9 mouse cellular contexts compared by ENCODE assay signal in the genomic region with DNA sequence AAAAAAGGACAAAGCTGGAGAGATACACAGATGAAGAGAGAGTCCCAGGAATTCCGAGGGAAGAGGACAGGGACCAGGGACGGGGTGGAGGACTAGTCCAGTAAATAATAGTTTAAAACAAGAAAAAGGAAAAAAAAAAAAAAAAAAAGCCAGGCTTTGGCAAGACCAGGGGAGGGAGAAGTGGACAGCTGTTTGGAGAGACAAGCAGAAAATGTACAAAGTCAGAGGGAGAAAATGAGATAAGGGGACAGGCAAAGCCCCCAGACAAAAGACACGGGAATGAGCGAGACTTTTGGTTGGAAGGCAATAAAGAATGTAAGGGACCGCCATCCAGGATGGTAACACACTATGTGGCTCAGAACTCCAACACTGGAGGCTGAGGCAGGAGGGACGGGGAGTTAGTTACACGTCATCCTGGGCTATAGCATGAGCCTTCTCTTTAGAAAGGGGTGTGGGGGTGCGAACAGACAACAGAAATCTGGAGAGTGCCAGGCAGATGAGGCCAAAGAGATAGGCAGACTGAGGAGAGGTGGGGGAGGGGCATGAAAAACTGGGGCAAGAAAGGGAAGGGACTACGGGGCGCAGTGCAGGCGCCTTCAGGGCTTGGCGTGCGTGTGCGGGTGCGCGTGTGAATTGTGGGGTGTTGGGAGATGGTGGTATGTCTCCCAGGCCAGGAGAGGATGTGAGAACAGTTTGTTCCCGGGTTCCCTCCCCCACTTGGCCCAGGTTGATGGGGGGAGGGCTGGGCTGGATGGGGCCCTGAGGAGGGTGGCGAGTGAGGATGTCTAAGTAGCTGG. TPM values are rescaled to one million over a fixed set of nuclear protein-coding genes. Genes with fewer than 3 reads are reported as not detected.
A peak's percentile ranks its signal among the peaks of the same experiment; 100 is the strongest.
DNase-seq lines count a peak whose midpoint lies in the region; ATAC-seq and TF ChIP-seq lines count a peak whose summit lies in the region.
"Had no signal": no experiment of that assay in that cellular context is flagged by ENCODE, and none has a peak within 500 bp of the region (broad histone marks: within the 10 kb centered on the region; RNA-seq: fewer than 3 reads in every experiment).

No protein-coding gene starts in this region.

- 5% methylated on average over 18 of the region's 18 CpGs for WGBS in limb, embryonic 13.5 days
- 4% methylated on average over 18 of the region's 18 CpGs for WGBS in midbrain, embryonic 15.5 days
- WGBS in thymus, adult 2 months = 10% methylated on average over 18 of the region's 18 CpGs

- TF ChIP-seq POLR2A in thymus, adult 2 months (IDR thresholded peaks at IDR 0.05; ENCODE audit: control insufficient read depth, extremely low read depth, insufficient read depth, low read length, poor library complexity) = no peak

- TF ChIP-seq CTCF in thymus, adult 2 months (IDR thresholded peaks at IDR 0.05; ENCODE audit: borderline replicate concordance, control insufficient read depth, extremely low read depth, insufficient read depth, low read length, poor library complexity) = no peak

- H3K9ac ChIP-seq in limb, embryonic 13.5 days = peak overlapping the region; percentile 52; the same call in 1 of the 2 replicates
- peak overlapping the region; percentile 15; the same call in 1 of the 2 replicates for H3K9ac ChIP-seq in midbrain, embryonic 15.5 days

- no peaks in the 10 kb centered on the region for H3K9me3 ChIP-seq in limb, embryonic 13.5 days
- no peaks in the 10 kb centered on the region for H3K9me3 ChIP-seq in midbrain, embryonic 15.5 days

- peak overlapping the region; percentile 94 for H3K27ac ChIP-seq in limb, embryonic 13.5 days
- peak overlapping the region; percentile 92 for H3K27ac ChIP-seq in midbrain, embryonic 15.5 days
- H3K27ac ChIP-seq in thymus, adult 2 months (ENCODE audit: control insufficient read depth, insufficient read depth, low read length) = no peak overlapping the region

- no peaks in the 10 kb centered on the region for H3K27me3 ChIP-seq in limb, embryonic 13.5 days
- H3K27me3 ChIP-seq in midbrain, embryonic 15.5 days (replicated peaks) = no peaks in the 10 kb centered on the region
- H3K27me3 ChIP-seq in thymus, adult 2 months (ENCODE audit: control insufficient read depth, insufficient read depth, low read length) = no peaks in the 10 kb centered on the region

- peak overlapping the region; percentile 61 for H3K4me2 ChIP-seq in limb, embryonic 13.5 days (replicated peaks)
- peak overlapping the region; percentile 43 for H3K4me2 ChIP-seq in midbrain, embryonic 15.5 days

- DNase-seq in frontal cortex, postnatal 25 days (ENCODE audit: low spot score in 2 of 2) = no peak
- DNase-seq in R1 (ENCODE audit: low read depth, low spot score) = peak; percentile 56
- peak; percentile 64 for DNase-seq in gastrocnemius, postnatal 14 days
- DNase-seq in thymus, adult 2 months = peak; percentile 44
- no peak for DNase-seq in urinary bladder, postnatal 10 days (ENCODE audit: low spot score)

- peaks cover 81% of the 10 kb centered on the region for H3K4me1 ChIP-seq in limb, embryonic 13.5 days
- H3K4me1 ChIP-seq in midbrain, embryonic 15.5 days = peaks cover 80% of the 10 kb centered on the region
- H3K4me1 ChIP-seq in thymus, adult 2 months (replicated peaks; ENCODE audit: control insufficient read depth, insufficient read depth, low read length) = peaks cover 47% of the 10 kb centered on the region

- peak; percentile 38 for ATAC-seq in frontal cortex, adult (ENCODE audit: low TSS enrichment)
- peak; percentile 12; the same call in 1 of the 2 replicates for ATAC-seq in limb, embryonic 13.5 days (ENCODE audit: low FRiP score, low read depth)
- peak; percentile 5 for ATAC-seq in midbrain, embryonic 15.5 days (replicated peaks)

- H3K36me3 ChIP-seq in limb, embryonic 13.5 days = peaks cover 21% of the 10 kb centered on the region
- H3K36me3 ChIP-seq in midbrain, embryonic 15.5 days (replicated peaks) = 0 out of 2 replicates have a peak, but pooled peaks cover 4% of the 10 kb centered on the region
- no peaks in the 10 kb centered on the region for H3K36me3 ChIP-seq in thymus, adult 2 months (ENCODE audit: control insufficient read depth, insufficient read depth, low read length)

- peak overlapping the region; percentile 33 for H3K4me3 ChIP-seq in limb, embryonic 13.5 days
- no peak overlapping the region for H3K4me3 ChIP-seq in midbrain, embryonic 15.5 days
- no peak overlapping the region for H3K4me3 ChIP-seq in thymus, adult 2 months (ENCODE audit: control insufficient read depth, insufficient read depth, low read length)

- intact Hi-C loops in gastrocnemius, postnatal 14 days (cut with DNase I; ENCODE audit: low total_unique reads) = no loop called here

RNA-seq across cellular contexts. Expression of gene Dpf1, which starts 14.6 kb away (rescaled TPM):
- total RNA-seq in gastrocnemius, postnatal 14 days (2021) = 1 to 10 TPM; 2.7 to 4.5 TPM
- polyA plus RNA-seq in limb, embryonic 13.5 days (2015; fragmentation: Nextera tagmentation; extraction: Ambion mirVana) = 21.6 and 21.9 TPM in 2 replicates
- polyA plus RNA-seq in midbrain, embryonic 15.5 days (2015; fragmentation: Nextera tagmentation; extraction: Ambion mirVana) = 256 and 261 TPM in 2 replicates
- polyA plus RNA-seq in thymus, adult 2 months (2012; rRNA removed) = 1.6 and 1.8 TPM in 2 replicates

RNA-seq across cellular contexts. Expression of gene Ppp1r14a, which starts 29.2 kb away (rescaled TPM):
- 10 to 100 TPM in 1 of 2 experiments, 1 to 10 TPM in 1; 9.4 to 11.6 TPM for total RNA-seq in gastrocnemius, postnatal 14 days (2021)
- polyA plus RNA-seq in limb, embryonic 13.5 days (2015; fragmentation: Nextera tagmentation; extraction: Ambion mirVana) = 5.8 and 7.5 TPM in 2 replicates
- 3.3 and 4.3 TPM in 2 replicates for polyA plus RNA-seq in midbrain, embryonic 15.5 days (2015; fragmentation: Nextera tagmentation; extraction: Ambion mirVana)
- 5.4 and 5.8 TPM in 2 replicates for polyA plus RNA-seq in thymus, adult 2 months (2012; rRNA removed)
- total RNA-seq: CH12.LX had no signal

RNA-seq across cellular contexts. Expression of gene Spint2, which starts 36.6 kb away (rescaled TPM):
- 1 to 10 TPM; 5.5 to 6.4 TPM for total RNA-seq in gastrocnemius, postnatal 14 days (2021)
- 110 and 112 TPM in 2 replicates for polyA plus RNA-seq in limb, embryonic 13.5 days (2015; fragmentation: Nextera tagmentation; extraction: Ambion mirVana)
- polyA plus RNA-seq in midbrain, embryonic 15.5 days (2015; fragmentation: Nextera tagmentation; extraction: Ambion mirVana) = 72.4 and 77.3 TPM in 2 replicates
- 426 and 460 TPM in 2 replicates for polyA plus RNA-seq in thymus, adult 2 months (2012; rRNA removed)

Comparison
In these comparisons a context has a peak if more than half of its experiments do, and no peak if none do; other contexts are left out.
1. DNase-seq: peak in R1 (single experiment), gastrocnemius, postnatal 14 days (single experiment) and thymus, adult 2 months (single experiment); none in frontal cortex, postnatal 25 days (0 of 2) and urinary bladder, postnatal 10 days (single experiment).
2. RNA of gene Dpf1, which starts 14.6 kb away (polyA plus RNA-seq): 256 to 261 TPM in midbrain, embryonic 15.5 days; 21.6 to 21.9 TPM in limb, embryonic 13.5 days and 1.6 to 1.8 TPM in thymus, adult 2 months; every median in the first group is over 10 times any median in the second.
3. Peak in every context shown above with its lines, with median percentiles within 50 percentile points of each other: ATAC-seq.